Mouse (Mus musculus): ENCODE results near the gene Cisd1.

GRCm38 (mm10) chr10:71308199-71308598 is 36.6 kb downstream of the Cisd1 start:
- TF ChIP-seq CTCF (IDR thresholded peaks at IDR 0.05) (no peak), EP300 (IDR thresholded peaks at IDR 0.05) (no peak)
